In the genomic region with DNA sequence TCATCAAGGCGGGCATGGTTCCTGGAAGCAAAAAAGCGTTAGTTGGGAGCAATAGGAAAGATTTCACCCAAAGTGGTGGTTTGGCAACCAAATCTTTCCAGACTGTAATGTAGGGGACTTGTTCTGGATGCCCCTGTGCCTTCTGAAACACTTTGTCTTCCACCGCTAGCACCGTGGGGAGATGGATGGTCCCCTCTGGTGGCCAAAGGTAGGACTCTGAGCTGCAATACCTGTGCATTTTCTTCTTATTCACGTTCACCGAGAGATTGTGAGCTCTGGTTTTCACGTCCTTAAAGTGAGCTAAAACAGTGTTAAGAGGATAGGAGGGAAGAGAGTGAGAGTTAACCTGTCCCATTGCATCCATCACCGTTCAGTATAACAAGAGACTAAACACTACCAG, we compare ENCODE assay signal across 10 mouse cellular contexts. TPM values are rescaled to one million over a fixed set of nuclear protein-coding genes. Genes with fewer than 3 reads are reported as not detected.
DNase-seq lines count a peak whose midpoint lies in the region; ATAC-seq and TF ChIP-seq lines count a peak whose summit lies in the region.
"Had no signal": no experiment of that assay in that cellular context is flagged by ENCODE, and none has a peak within 500 bp of the region (broad histone marks: within the 10 kb centered on the region; RNA-seq: fewer than 3 reads in every experiment).

No protein-coding gene starts in this region.

- H3K27ac ChIP-seq in kidney, adult 2 months (ENCODE audit: insufficient read depth, low read depth, low read length): no peak overlapping the region
- no peak overlapping the region for H3K27ac ChIP-seq in CH12.LX (ENCODE audit: insufficient read depth, low read depth)
- H3K27ac ChIP-seq in limb, embryonic 13.5 days: no peak overlapping the region
- no peak overlapping the region for H3K27ac ChIP-seq in forebrain, postnatal 0 days (ENCODE audit: low read depth, low read length)

- no peak for TF ChIP-seq POLR2A in kidney, adult 2 months (IDR thresholded peaks at IDR 0.05; ENCODE audit: low read depth, low read length)
- TF ChIP-seq POLR2A in CH12.LX (IDR thresholded peaks at IDR 0.05; ENCODE audit: low read depth, low read length): no peak

- TF ChIP-seq RAD21 in CH12.LX (IDR thresholded peaks at IDR 0.05; ENCODE audit: low read depth, low read length): peak; percentile 50

- no peak overlapping the region for H3K4me3 ChIP-seq in kidney, adult 2 months (ENCODE audit: insufficient read depth, low read depth, low read length)
- H3K4me3 ChIP-seq in CH12.LX (replicated peaks in 1 of 3; ENCODE audit: low read depth in 2 of 3, low read length in 2 of 3, poor library complexity in 1 of 3): peak overlapping the region in 2 of 3 experiments; percentile 2 to 26
- no peak overlapping the region for H3K4me3 ChIP-seq in limb, embryonic 13.5 days
- H3K4me3 ChIP-seq in forebrain, postnatal 0 days (ENCODE audit: low read depth, low read length): no peak overlapping the region

- ATAC-seq in limb, embryonic 13.5 days (ENCODE audit: low FRiP score, low read depth): no peak
- ATAC-seq in forebrain, postnatal 0 days: no peak
- ATAC-seq: hindbrain, embryonic 16.5 days had no signal

- no peaks in the 10 kb centered on the region for H3K27me3 ChIP-seq in kidney, adult 2 months (replicated peaks; ENCODE audit: control insufficient read depth, insufficient read depth, low read length)
- no peaks in the 10 kb centered on the region for H3K27me3 ChIP-seq in CH12.LX (replicated peaks)
- no peaks in the 10 kb centered on the region for H3K27me3 ChIP-seq in limb, embryonic 13.5 days
- H3K27me3 ChIP-seq in forebrain, postnatal 0 days (ENCODE audit: insufficient read depth, low read length): no peaks in the 10 kb centered on the region

- in situ Hi-C loops in CH12.LX (cut with MboI; ENCODE audit: low pct_ligation_motif_present, low pct_unique_long_range_greater_than_20kb, low sequenced_read_pairs): no loop called here

- peak; percentile 43; the same call in 1 of the 2 replicates for TF ChIP-seq CTCF in kidney, adult 2 months (conservative IDR thresholded peaks at IDR 0.05; ENCODE audit: insufficient read depth, insufficient read length, low read depth, low read length)
- peak in 1 of 2 experiments; percentile 63; a peak in 2 of 4 replicates for TF ChIP-seq CTCF in CH12.LX (conservative IDR thresholded peaks at IDR 0.05 in 1 of 2, IDR thresholded peaks at IDR 0.05 in 1 of 2; ENCODE audit: low read depth in 2 of 2, low read length in 2 of 2)
- no peak for TF ChIP-seq CTCF in forebrain, postnatal 0 days (IDR thresholded peaks at IDR 0.05; ENCODE audit: low read depth)

- DNase-seq in kidney, adult 2 months: no peak
- no peak for DNase-seq in kidney, postnatal 14 days
- DNase-seq in CH12.LX (ENCODE audit: extremely low read depth): no peak
- DNase-seq in naive thymus-derived CD4-positive, alpha-beta T cell, adult 2 months (ENCODE audit: low read depth): peak; percentile 76
- no peak for DNase-seq in adrenal gland, postnatal 25 days
- DNase-seq in forebrain, postnatal 0 days: no peak
- DNase-seq in neural tube, embryonic 10.5 days (ENCODE audit: extremely low spot score, low spot score): no peak
- DNase-seq: cerebellum, adult 2 months had no signal

- H3K9me3 ChIP-seq in CH12.LX (replicated peaks; ENCODE audit: low read length): no peaks in the 10 kb centered on the region
- H3K9me3 ChIP-seq in limb, embryonic 13.5 days: no peaks in the 10 kb centered on the region
- H3K9me3 ChIP-seq in forebrain, postnatal 0 days (ENCODE audit: low read length): no peaks in the 10 kb centered on the region

- peak overlapping the region; percentile 94 for H3K4me2 ChIP-seq in CH12.LX (ENCODE audit: insufficient read depth, low read depth, poor library complexity, severe bottlenecking)
- H3K4me2 ChIP-seq in limb, embryonic 13.5 days (replicated peaks): peak overlapping the region; percentile 73
- no peak overlapping the region for H3K4me2 ChIP-seq in forebrain, postnatal 0 days (ENCODE audit: low read depth)

- TF ChIP-seq EP300 in CH12.LX (IDR thresholded peaks at IDR 0.05; ENCODE audit: low read length): no peak

- no peaks in the 10 kb centered on the region for H3K79me2 ChIP-seq in CH12.LX (replicated peaks; ENCODE audit: control insufficient read depth, extremely low read depth, insufficient read depth, poor library complexity, severe bottlenecking)

- H3K36me3 ChIP-seq in kidney, adult 2 months (ENCODE audit: control insufficient read depth, insufficient read depth, low read length): no peaks in the 10 kb centered on the region
- no peaks in the 10 kb centered on the region for H3K36me3 ChIP-seq in CH12.LX (replicated peaks in 1 of 2; ENCODE audit: control insufficient read depth in 1 of 2, insufficient read depth in 1 of 2, low read length in 1 of 2)
- H3K36me3 ChIP-seq in limb, embryonic 13.5 days: no peaks in the 10 kb centered on the region
- no peaks in the 10 kb centered on the region for H3K36me3 ChIP-seq in forebrain, postnatal 0 days (ENCODE audit: insufficient read depth)

- 65% methylated on average over 8 of the region's 8 CpGs for WGBS in kidney, adult 2 months
- WGBS in limb, embryonic 13.5 days: 81% methylated on average over 8 of the region's 8 CpGs
- 89% methylated on average over 8 of the region's 8 CpGs for WGBS in forebrain, postnatal 0 days

- 0 out of 2 replicates have a peak overlapping the region, but pooled peaks have one; percentile 28 for H3K9ac ChIP-seq in CH12.LX (ENCODE audit: insufficient read depth, low read depth)
- no peak overlapping the region; the same call in 1 of the 2 replicates for H3K9ac ChIP-seq in limb, embryonic 13.5 days
- H3K9ac ChIP-seq in forebrain, postnatal 0 days: no peak overlapping the region

- dilution Hi-C loops in CH12.LX (cut with MboI; ENCODE audit: extremely low pct_ligation_motif_present, extremely low pct_unique_long_range_greater_than_20kb, low sequenced_read_pairs): no loop called here

- H3K4me1 ChIP-seq in kidney, adult 2 months (ENCODE audit: control insufficient read depth, insufficient read depth, low read length): no peaks in the 10 kb centered on the region
- peaks cover 5 to 18% of the 10 kb centered on the region in 2 experiments; a peak in 3 of 4 replicates for H3K4me1 ChIP-seq in CH12.LX (ENCODE audit: control insufficient read depth in 1 of 2, insufficient read depth in 2 of 2)
- peaks cover 24% of the 10 kb centered on the region for H3K4me1 ChIP-seq in limb, embryonic 13.5 days
- H3K4me1 ChIP-seq in forebrain, postnatal 0 days (ENCODE audit: insufficient read depth): no peaks in the 10 kb centered on the region

TF ChIP-seq in CH12.LX, 34 proteins besides CTCF, POLR2A, EP300 and RAD21:
- peak; percentile 68 for TF ChIP-seq SMC3 (IDR thresholded peaks at IDR 0.05; ENCODE audit: low read depth, low read length)
- no peak for TF ChIP-seq MAFK (IDR thresholded peaks at IDR 0.05; ENCODE audit: insufficient replicate concordance, low read length)

RNA-seq across cellular contexts. Expression of gene Slc16a10, which starts 48.8 kb away (rescaled TPM):
- polyA plus RNA-seq in kidney, adult 2 months (2012; rRNA removed): 56.8 and 57.2 TPM in 2 replicates
- 10.4 TPM in 2 replicates for total RNA-seq in CH12.LX (2012; rRNA removed)
- total RNA-seq in CH12.LX (2014; rRNA removed): 4.5 TPM in 2 replicates
- polyA plus RNA-seq in CH12.LX (2012; ENCODE audit: insufficient read length, low read depth): 3.5 and 4.1 TPM in 2 replicates
- polyA plus RNA-seq in limb, embryonic 13.5 days (2015; fragmentation: Nextera tagmentation; extraction: Ambion mirVana): 7.9 and 10.0 TPM in 2 replicates
- total RNA-seq in adrenal gland, postnatal 25 days (2021): 23.2 and 25.2 TPM in 2 replicates
- 1.7 and 2.5 TPM in 2 replicates for total RNA-seq in forebrain, postnatal 0 days (2014; rRNA removed)
- 1.3 and 1.5 TPM in 2 replicates for polyA plus RNA-seq in forebrain, postnatal 0 days (2015; fragmentation: Nextera tagmentation; extraction: Ambion mirVana)

RNA-seq across cellular contexts. Expression of gene Rpf2, which starts 56.0 kb away (rescaled TPM):
- polyA plus RNA-seq in kidney, adult 2 months (2012; rRNA removed): 2.9 and 5.6 TPM in 2 replicates
- 78.2 and 92.5 TPM in 2 replicates for total RNA-seq in CH12.LX (2012; rRNA removed)
- total RNA-seq in CH12.LX (2014; rRNA removed): 174 and 197 TPM in 2 replicates
- 101 and 147 TPM in 2 replicates for polyA plus RNA-seq in CH12.LX (2012; ENCODE audit: insufficient read length, low read depth)
- polyA plus RNA-seq in limb, embryonic 13.5 days (2015; fragmentation: Nextera tagmentation; extraction: Ambion mirVana): 65.9 and 71.8 TPM in 2 replicates
- 20.0 and 32.1 TPM in 2 replicates for total RNA-seq in adrenal gland, postnatal 25 days (2021)
- 39.9 and 43.9 TPM in 2 replicates for total RNA-seq in forebrain, postnatal 0 days (2014; rRNA removed)
- polyA plus RNA-seq in forebrain, postnatal 0 days (2015; fragmentation: Nextera tagmentation; extraction: Ambion mirVana): 66.7 and 74.3 TPM in 2 replicates

Comparison
In these comparisons a context has a peak if more than half of its experiments do, and no peak if none do; other contexts are left out.
1. H3K4me3 ChIP-seq: peak in CH12.LX (2 of 3); none in kidney, adult 2 months (single experiment), limb, embryonic 13.5 days (single experiment) and forebrain, postnatal 0 days (single experiment).
2. RNA of gene Rpf2, which starts 56.0 kb away (polyA plus RNA-seq): 101 to 147 TPM in CH12.LX, 66.7 to 74.3 TPM in forebrain, postnatal 0 days and 65.9 to 71.8 TPM in limb, embryonic 13.5 days; 2.9 to 5.6 TPM in kidney, adult 2 months; every median in the first group is over 10 times any median in the second.